Mouse (Mus musculus): Measurements from ENCODE around the gene Arhgap10.

DNA sequence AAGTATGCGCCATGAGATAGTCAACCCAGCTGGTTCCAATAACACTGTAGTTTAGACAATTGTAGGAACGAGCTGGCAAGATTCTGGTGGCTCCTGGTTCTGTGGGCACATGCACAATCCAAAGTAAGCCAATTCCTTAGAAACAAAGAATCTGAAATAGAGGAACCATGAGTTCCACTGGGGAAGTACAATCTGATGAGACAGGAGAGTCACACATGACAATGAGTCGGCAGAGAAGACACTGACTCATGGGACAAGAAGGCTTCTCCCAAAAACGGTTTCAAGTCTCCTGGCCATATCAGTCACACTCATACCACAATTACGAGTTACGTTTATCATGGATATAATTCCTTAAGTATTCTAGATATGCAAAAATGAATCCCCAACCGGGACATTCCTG, 75.3 kb downstream of the Arhgap10 start:
- no peak for TF ChIP-seq CTCF (IDR thresholded peaks at IDR 0.05; ENCODE audit: extremely low read depth, insufficient read length, insufficient replicate concordance, low read depth, low read length)
- no peak for TF ChIP-seq POLR2A (IDR thresholded peaks at IDR 0.05; ENCODE audit: low read depth, low read length)
